Mouse (Mus musculus): Measurements from ENCODE around the gene Pnrc1.

DNA sequence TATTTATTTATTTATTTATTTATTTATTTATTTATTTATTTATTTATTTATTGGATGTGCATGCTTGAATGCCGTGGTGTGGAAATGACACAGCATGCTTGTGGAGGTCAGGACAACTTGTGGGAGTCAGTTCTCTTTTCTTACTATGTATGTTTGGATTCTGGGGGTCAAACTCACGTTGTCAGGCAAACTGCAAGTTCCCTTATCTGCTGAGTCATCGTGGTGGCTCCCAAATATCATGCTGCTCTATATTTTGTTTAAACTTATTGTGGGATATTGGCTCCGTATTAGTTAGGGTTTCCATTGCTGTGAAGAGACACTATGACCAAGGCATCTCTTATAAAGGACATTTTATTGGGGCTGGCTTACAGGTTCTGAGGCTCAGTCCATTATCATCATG, 41.2 kb upstream of the Pnrc1 start:
- TF ChIP-seq POLR2A (IDR thresholded peaks at IDR 0.05; ENCODE audit: low read depth, low read length) (no peak), CTCF (IDR thresholded peaks at IDR 0.05; ENCODE audit: extremely low read depth, insufficient read length, insufficient replicate concordance, low read depth, low read length) (no peak)
